Mouse (Mus musculus): Measurements from ENCODE around the gene Ctsz.

GRCm38 (mm10) chr2:174439450-174439838, 605 bp upstream of the Ctsz start:
- TF ChIP-seq CTCF (IDR thresholded peaks at IDR 0.05; ENCODE audit: control insufficient read depth, insufficient read depth, low read length) (no peak), POLR2A (IDR thresholded peaks at IDR 0.05; ENCODE audit: borderline replicate concordance, control insufficient read depth, low read depth, low read length) (no peak)
